Mouse (Mus musculus) E14TG2a.4 (cell line): ENCODE results near the gene Ap3b2.

ENCODE experiments used
- CTCF ChIP-seq: conservative IDR thresholded peaks from 2 replicates; pipeline ENCODE4 v1.5.1; 2014; ENCODE audit warnings: low read length
- NANOG ChIP-seq: IDR thresholded peaks from 2 replicates; pipeline ENCODE4 v1.6.1; 2014; ENCODE audit warnings: borderline replicate concordance, low read length, mixed read lengths
- POU5F1 ChIP-seq: IDR thresholded peaks from 2 replicates; pipeline ENCODE4 v1.6.1; 2014; ENCODE audit warnings: low read length, borderline replicate concordance

DNA sequence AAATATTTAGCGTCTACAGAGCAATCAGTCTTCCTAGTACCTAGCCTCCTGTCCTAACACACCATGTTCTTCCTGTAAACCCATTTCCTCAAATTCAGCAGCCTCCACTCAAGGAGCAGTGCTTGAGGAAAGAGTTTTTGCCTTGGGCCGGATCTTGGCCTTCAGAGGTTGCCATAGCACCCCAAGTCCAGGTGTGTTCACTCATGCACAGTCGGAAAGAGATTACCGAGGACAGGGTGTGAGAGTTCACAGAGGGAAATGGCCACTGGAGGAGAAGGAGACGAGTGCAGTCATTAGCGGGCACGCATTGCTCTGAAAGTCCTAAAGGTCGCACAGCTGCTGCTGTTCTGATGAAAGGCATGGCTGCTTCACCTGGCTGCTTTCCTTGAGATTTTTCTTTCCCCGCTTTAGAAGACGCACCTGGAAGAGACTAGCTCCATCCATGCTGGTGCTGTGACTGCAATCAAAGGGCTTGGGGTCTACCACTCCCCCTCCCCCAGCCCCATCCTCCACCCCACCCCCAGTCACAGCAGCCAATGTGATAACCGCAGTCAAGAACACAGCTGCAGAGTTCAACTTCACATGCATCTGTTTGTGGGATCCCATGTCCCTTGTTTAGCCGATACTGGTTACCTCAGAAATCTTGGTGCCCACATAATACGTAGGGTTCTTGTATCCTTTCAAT, 21.3 kb upstream of the Ap3b2 start:
- no peak for TF ChIP-seq CTCF
- TF ChIP-seq NANOG = no peak
- TF ChIP-seq POU5F1 = no peak
